In the genomic region with DNA sequence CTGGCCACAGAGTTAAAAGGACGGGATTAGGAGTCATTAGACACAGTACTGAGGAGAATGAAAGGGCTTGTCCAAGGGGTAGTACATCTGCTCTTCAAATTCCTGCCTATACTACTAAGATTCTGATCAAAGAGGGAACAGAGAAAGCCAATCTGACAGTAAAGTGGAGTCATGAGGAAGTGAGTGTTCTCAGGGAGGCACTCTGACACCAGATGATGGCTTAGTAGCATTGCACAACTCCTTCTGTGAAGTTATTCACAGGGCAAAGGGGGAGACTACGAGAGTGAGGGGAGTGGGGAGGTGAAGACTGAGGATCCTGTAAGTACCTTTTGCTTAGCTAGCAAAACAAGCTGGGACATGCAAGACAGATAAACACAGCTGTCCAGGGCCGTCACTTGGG, we compare ENCODE assay signal across 26 mouse cellular contexts.
DNase-seq lines count a peak whose midpoint lies in the region; ATAC-seq and TF ChIP-seq lines count a peak whose summit lies in the region.
"Had no signal": no experiment of that assay in that cellular context is flagged by ENCODE, and none has a peak within 500 bp of the region (broad histone marks: within the 10 kb centered on the region; RNA-seq: fewer than 3 reads in every experiment).

No protein-coding gene starts in this region.

- H3K4me3 ChIP-seq in lung, postnatal 0 days (ENCODE audit: low read depth, low read length) = no peak overlapping the region
- no peak overlapping the region for H3K4me3 ChIP-seq in midbrain, embryonic 11.5 days (ENCODE audit: low read depth, low read length)
- H3K4me3 ChIP-seq in left cerebral cortex, adult 2 months = no peak overlapping the region
- H3K4me3 ChIP-seq: embryonic facial prominence, embryonic 12.5 days; erythroblast, embryonic 14.5 days; forebrain, embryonic 12.5 days; forebrain, embryonic 15.5 days; heart, embryonic 12.5 days; heart, embryonic 15.5 days; hindbrain, embryonic 10.5 days; hindbrain, embryonic 13.5 days; intestine, embryonic 15.5 days had no signal

- no peak for TF ChIP-seq CTCF in lung, postnatal 0 days (IDR thresholded peaks at IDR 0.05)
- no peak for TF ChIP-seq CTCF in left cerebral cortex, adult 2 months (IDR thresholded peaks at IDR 0.05)

- WGBS in lung, postnatal 0 days = 63% methylated on average over 3 of the region's 3 CpGs
- 68% methylated on average over 3 of the region's 3 CpGs for WGBS in midbrain, embryonic 11.5 days

- no peak for TF ChIP-seq EP300 in lung, postnatal 0 days (IDR thresholded peaks at IDR 0.05)

- no peak overlapping the region for H3K9ac ChIP-seq in lung, postnatal 0 days (replicated peaks; ENCODE audit: low read depth)
- no peak overlapping the region for H3K9ac ChIP-seq in midbrain, embryonic 11.5 days (ENCODE audit: low read length)
- H3K9ac ChIP-seq: embryonic facial prominence, embryonic 12.5 days; forebrain, embryonic 12.5 days; forebrain, embryonic 15.5 days; heart, embryonic 12.5 days; heart, embryonic 15.5 days; hindbrain, embryonic 13.5 days; intestine, embryonic 15.5 days had no signal

- no peaks in the 10 kb centered on the region for H3K4me1 ChIP-seq in lung, postnatal 0 days (ENCODE audit: insufficient read depth, low read depth, low read length)
- no peaks in the 10 kb centered on the region for H3K4me1 ChIP-seq in midbrain, embryonic 11.5 days (ENCODE audit: control insufficient read depth, insufficient read depth, low read length)
- H3K4me1 ChIP-seq: embryonic facial prominence, embryonic 12.5 days; forebrain, embryonic 12.5 days; forebrain, embryonic 15.5 days; heart, embryonic 15.5 days; hindbrain, embryonic 10.5 days; hindbrain, embryonic 13.5 days; intestine, embryonic 15.5 days had no signal

- no peaks in the 10 kb centered on the region for H3K27me3 ChIP-seq in lung, postnatal 0 days (replicated peaks; ENCODE audit: insufficient read depth, low read length)
- no peaks in the 10 kb centered on the region for H3K27me3 ChIP-seq in midbrain, embryonic 11.5 days (ENCODE audit: control insufficient read depth, insufficient read depth, low read length)
- H3K27me3 ChIP-seq: embryonic facial prominence, embryonic 12.5 days; forebrain, embryonic 12.5 days; forebrain, embryonic 15.5 days; heart, embryonic 12.5 days; heart, embryonic 15.5 days; hindbrain, embryonic 13.5 days; intestine, embryonic 15.5 days had no signal

- H3K9me3 ChIP-seq in lung, postnatal 0 days (ENCODE audit: low read length) = no peaks in the 10 kb centered on the region
- H3K9me3 ChIP-seq in midbrain, embryonic 11.5 days (ENCODE audit: control insufficient read depth, low read length) = no peaks in the 10 kb centered on the region
- H3K9me3 ChIP-seq: embryonic facial prominence, embryonic 12.5 days; forebrain, embryonic 12.5 days; forebrain, embryonic 15.5 days; heart, embryonic 12.5 days; heart, embryonic 15.5 days; hindbrain, embryonic 10.5 days; hindbrain, embryonic 13.5 days; intestine, embryonic 15.5 days had no signal

- H3K27ac ChIP-seq in lung, postnatal 0 days (ENCODE audit: low read length) = no peak overlapping the region
- H3K27ac ChIP-seq in midbrain, embryonic 11.5 days (ENCODE audit: low read depth, low read length) = no peak overlapping the region
- no peak overlapping the region for H3K27ac ChIP-seq in left cerebral cortex, adult 2 months
- H3K27ac ChIP-seq: embryonic facial prominence, embryonic 12.5 days; forebrain, embryonic 12.5 days; forebrain, embryonic 15.5 days; heart, embryonic 15.5 days; hindbrain, embryonic 10.5 days; hindbrain, embryonic 13.5 days; intestine, embryonic 15.5 days had no signal

- DNase-seq in lung, postnatal 0 days (ENCODE audit: low spot score) = peak; percentile 16
- no peak for DNase-seq in lung, adult 18-20 months
- no peak for DNase-seq in midbrain, embryonic 11.5 days (ENCODE audit: low spot score, missing footprints)
- DNase-seq in left cerebral cortex, adult 2 months (ENCODE audit: extremely low spot score in 1 of 2, low spot score in 2 of 2) = no peak
- DNase-seq: adrenal gland, adult 8-10 months; adrenal gland, postnatal 25 days; cerebellum, adult 11-12 months; cerebellum, adult 8-10 months; cerebellum, postnatal 36 days; gastrocnemius, postnatal 10 days; heart, adult 18-20 months; heart, postnatal 10 days; heart, postnatal 36 days had no signal

- H3K4me2 ChIP-seq in lung, postnatal 0 days (replicated peaks; ENCODE audit: low read depth, low read length) = no peak overlapping the region
- H3K4me2 ChIP-seq in midbrain, embryonic 11.5 days = no peak overlapping the region
- H3K4me2 ChIP-seq: embryonic facial prominence, embryonic 12.5 days; forebrain, embryonic 12.5 days; forebrain, embryonic 15.5 days; heart, embryonic 12.5 days; heart, embryonic 15.5 days; hindbrain, embryonic 13.5 days; intestine, embryonic 15.5 days had no signal

- peaks cover 4% of the 10 kb centered on the region; the same call in 1 of the 2 replicates for H3K36me3 ChIP-seq in lung, postnatal 0 days (ENCODE audit: insufficient read depth, low read length)
- H3K36me3 ChIP-seq in midbrain, embryonic 11.5 days (ENCODE audit: control insufficient read depth, insufficient read depth, low read length) = no peaks in the 10 kb centered on the region
- H3K36me3 ChIP-seq: heart, embryonic 15.5 days; intestine, embryonic 15.5 days had no signal

- ATAC-seq in lung, postnatal 0 days = no peak
- peak; percentile 65; the same call in 1 of the 2 replicates for ATAC-seq in common myeloid progenitor, adult 5-6 weeks (replicated peaks; ENCODE audit: low read depth, poor library complexity, severe bottlenecking)
- ATAC-seq in megakaryocyte progenitor cell, adult 5-6 weeks (replicated peaks; ENCODE audit: poor library complexity) = peak; percentile 93
- no peak for ATAC-seq in midbrain, embryonic 11.5 days (ENCODE audit: low FRiP score)
- no peak for ATAC-seq in CD4-positive, CD25-positive, alpha-beta regulatory T cell, adult 4 months
- ATAC-seq: forebrain, embryonic 15.5 days; hindbrain, embryonic 16.5 days; intestine, embryonic 15.5 days had no signal

- intact Hi-C loops in left cerebral cortex, adult 2 months (cut with DNase I) = loop anchor here (5.0 kb wide), 1 partner anchor 576 kb away; no protein-coding TSS in a partner anchor

Comparison
In these comparisons a context has a peak if more than half of its experiments do, and no peak if none do; other contexts are left out.
1. ATAC-seq: peak in common myeloid progenitor, adult 5-6 weeks (single experiment) and megakaryocyte progenitor cell, adult 5-6 weeks (single experiment); none in lung, postnatal 0 days (single experiment), midbrain, embryonic 11.5 days (single experiment) and CD4-positive, CD25-positive, alpha-beta regulatory T cell, adult 4 months (single experiment).